Mouse (Mus musculus) ES-Bruce4 (cell line): ENCODE measurements around the gene Pcif1. TPM values are rescaled to one million over a fixed set of nuclear protein-coding genes. Genes with fewer than 3 reads are reported as not detected.

Experiments used
- H3K27ac ChIP-seq: 2 replicates; pipeline ENCODE4 v1.5.1; 2012; ENCODE audit warnings: low read length, inconsistent platforms; ENCODE audit not compliant: insufficient read depth
- H3K27me3 ChIP-seq: 2 replicates; pipeline ENCODE4 v1.6.1; 2012; ENCODE audit warnings: mild to moderate bottlenecking, low read length, inconsistent platforms; ENCODE audit not compliant: control insufficient read depth, poor library complexity, insufficient read depth, severe bottlenecking
- H3K36me3 ChIP-seq: 2 replicates; pipeline ENCODE4 v1.6.1; 2012; ENCODE audit warnings: inconsistent platforms, mild to moderate bottlenecking, low read length, moderate library complexity; ENCODE audit not compliant: control insufficient read depth, poor library complexity, insufficient read depth, severe bottlenecking
- H3K4me1 ChIP-seq: one replicate; pipeline ENCODE4 v1.8.1; 2011; ENCODE audit warnings: low read length; ENCODE audit not compliant: control insufficient read depth, insufficient read depth
- H3K4me3 ChIP-seq: 2 replicates; pipeline ENCODE4 v1.5.1; 2011; ENCODE audit warnings: low read depth, mild to moderate bottlenecking, low read length
- H3K9ac ChIP-seq: 2 replicates; pipeline ENCODE4 v1.6.1; 2012; ENCODE audit warnings: low read depth, mild to moderate bottlenecking, inconsistent platforms; ENCODE audit not compliant: poor library complexity, severe bottlenecking
- H3K9me3 ChIP-seq: replicated peaks from 2 replicates; pipeline ENCODE4 v1.6.1; 2012; ENCODE audit warnings: mild to moderate bottlenecking, low read length, inconsistent platforms; ENCODE audit not compliant: control insufficient read depth, poor library complexity, insufficient read depth, severe bottlenecking
- CTCF ChIP-seq: IDR thresholded peaks from one replicate; pipeline ENCODE4 v1.8.1; 2011; ENCODE audit warnings: low read depth, low read length
- EP300 ChIP-seq: IDR thresholded peaks from 2 replicates; pipeline ENCODE4 v1.6.1; 2011; ENCODE audit warnings: low read depth, low read length; ENCODE audit not compliant: insufficient read depth
- POLR2A ChIP-seq: IDR thresholded peaks from one replicate; pipeline ENCODE4 v1.8.1; 2011; ENCODE audit warnings: low read length; ENCODE audit not compliant: insufficient read depth
- polyA plus RNA-seq: library from polyadenylated mRNA; stranded (reverse); fragments of >200 nt; gene quantifications from 2 replicates; pipeline ENCODE4 v1.2.4, GENCODE M21; 2011; ENCODE audit warnings: low read depth; ENCODE audit not compliant: missing spikeins, insufficient read depth, insufficient read length

Pcif1 gene
- polyA plus RNA-seq, 1 experiment, result 30.2 TPM

GRCm38 (mm10) chr2:164885788-164886187 lies 6.7 kb downstream of the Pcif1 start:
- Histone ChIP-seq H3K4me1 (no peaks in the 10 kb centered on the region), H3K9me3 (no peaks in the 10 kb centered on the region), H3K27me3 (no peaks in the 10 kb centered on the region), H3K36me3 (peaks cover 28% of the 10 kb centered on the region), H3K27ac (no peak overlapping the region), H3K4me3 (no peak overlapping the region), H3K9ac (no peak overlapping the region)
- no peak for TF ChIP-seq EP300
- no peak for TF ChIP-seq CTCF
- TF ChIP-seq POLR2A, result no peak

GRCm38 (mm10) chr2:164886617-164887016 lies 7.5 kb downstream of the Pcif1 start:
- TF ChIP-seq EP300 (no peak), POLR2A (no peak), CTCF (no peak)
- Histone ChIP-seq H3K9ac (no peak overlapping the region), H3K36me3 (peaks cover 33% of the 10 kb centered on the region)

GRCm38 (mm10) chr2:164888996-164889395 lies 9.9 kb downstream of the Pcif1 start:
- Histone ChIP-seq H3K27ac (no peak overlapping the region), H3K36me3 (peaks cover 48% of the 10 kb centered on the region), H3K27me3 (no peaks in the 10 kb centered on the region), H3K4me1 (no peaks in the 10 kb centered on the region), H3K9me3 (no peaks in the 10 kb centered on the region), H3K4me3 (no peak overlapping the region), H3K9ac (no peak overlapping the region)
- TF ChIP-seq POLR2A (no peak), EP300 (no peak), CTCF (no peak)

More at GRCm38 (mm10) chr2:164886617-164887016, 7.5 kb downstream of the Pcif1 start:
- Histone ChIP-seq H3K9me3 (no peaks in the 10 kb centered on the region), H3K4me1 (no peaks in the 10 kb centered on the region), H3K27me3 (no peaks in the 10 kb centered on the region), H3K4me3 (no peak overlapping the region), H3K27ac (no peak overlapping the region)

- Histone ChIP-seq H3K27ac (no peak overlapping the region), H3K9ac (no peak overlapping the region), H3K4me1 (no peaks in the 10 kb centered on the region), H3K4me3 (no peak overlapping the region), H3K9me3 (no peaks in the 10 kb centered on the region), H3K36me3 (peaks cover 50% of the 10 kb centered on the region), H3K27me3 (no peaks in the 10 kb centered on the region)
- TF ChIP-seq EP300, result no peak
- no peak for TF ChIP-seq CTCF
- TF ChIP-seq POLR2A, result no peak
Measured at GRCm38 (mm10) chr2:164889960-164890359, 10.9 kb downstream of the Pcif1 start.

- Histone ChIP-seq H3K9me3 (no peaks in the 10 kb centered on the region), H3K4me1 (no peaks in the 10 kb centered on the region), H3K27me3 (no peaks in the 10 kb centered on the region), H3K27ac (no peak overlapping the region), H3K36me3 (peaks cover 49% of the 10 kb centered on the region), H3K9ac (no peak overlapping the region), H3K4me3 (no peak overlapping the region)
- TF ChIP-seq EP300, result no peak
Measured at GRCm38 (mm10) chr2:164890411-164891049, 11.4 kb downstream of the Pcif1 start.

- no peaks in the 10 kb centered on the region for H3K4me1 ChIP-seq
- H3K9me3 ChIP-seq, result no peaks in the 10 kb centered on the region
- H3K9ac ChIP-seq, result no peak overlapping the region
- H3K27ac ChIP-seq, result no peak overlapping the region
- TF ChIP-seq EP300 (no peak), POLR2A (no peak), CTCF (no peak)
- peaks cover 44% of the 10 kb centered on the region for H3K36me3 ChIP-seq
- no peaks in the 10 kb centered on the region for H3K27me3 ChIP-seq
- H3K4me3 ChIP-seq, result no peak overlapping the region
Measured at GRCm38 (mm10) chr2:164891056-164891834, 12.1 kb downstream of the Pcif1 start.
